ENCODE assay signal across 8 mouse cellular contexts in the genomic region with DNA sequence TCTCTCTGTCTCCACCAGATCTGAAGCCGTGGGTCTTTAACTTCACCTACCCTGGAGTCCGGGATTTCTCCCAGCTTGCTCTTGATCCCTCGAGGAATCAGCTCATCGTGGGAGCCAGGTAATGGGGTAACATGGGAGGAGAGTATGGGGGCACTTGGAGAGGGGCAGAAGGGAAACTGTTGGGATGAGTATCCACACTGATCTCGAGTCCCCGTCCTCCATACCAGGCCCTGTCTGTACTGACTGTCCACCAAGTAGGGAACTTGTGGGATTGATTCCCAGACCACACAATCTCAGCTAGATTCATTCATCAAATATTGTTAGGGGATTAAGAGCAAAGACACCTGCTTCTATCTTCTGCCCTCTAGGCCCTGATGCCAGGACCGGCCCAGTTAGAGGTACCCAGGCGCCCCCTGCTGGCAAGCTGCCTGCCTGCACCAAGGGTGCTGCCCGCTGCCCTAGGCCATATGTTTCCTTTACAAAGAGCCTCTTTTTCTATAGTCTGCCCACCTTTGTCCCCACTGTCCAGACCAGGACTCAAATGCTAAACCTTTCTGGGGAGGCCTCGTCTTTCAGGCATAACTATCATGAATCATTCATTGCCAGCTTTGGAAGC.
A peak's percentile ranks its signal among the peaks of the same experiment; 100 is the strongest.
DNase-seq lines count a peak whose midpoint lies in the region; ATAC-seq and TF ChIP-seq lines count a peak whose summit lies in the region.
"Had no signal": no experiment of that assay in that cellular context is flagged by ENCODE, and none has a peak within 500 bp of the region (broad histone marks: within the 10 kb centered on the region; RNA-seq: fewer than 3 reads in every experiment).

No protein-coding gene starts in this region.

- H3K27me3 ChIP-seq in intestine, embryonic 15.5 days (replicated peaks): no peaks in the 10 kb centered on the region
- H3K27me3 ChIP-seq in midbrain, embryonic 14.5 days (ENCODE audit: control insufficient read depth, insufficient read depth, low read length): no peaks in the 10 kb centered on the region
- H3K27me3 ChIP-seq: liver, embryonic 15.5 days had no signal

- H3K36me3 ChIP-seq in intestine, embryonic 15.5 days: no peaks in the 10 kb centered on the region
- H3K36me3 ChIP-seq in midbrain, embryonic 14.5 days (ENCODE audit: control insufficient read depth, insufficient read depth, low read length): peaks cover 5% of the 10 kb centered on the region; the same call in 1 of the 2 replicates
- H3K36me3 ChIP-seq: liver, embryonic 15.5 days had no signal

- peak; percentile 98 for TF ChIP-seq CTCF in gastrocnemius, adult 2 months (IDR thresholded peaks at IDR 0.05)

- intact Hi-C loops in gastrocnemius, adult 2 months (cut with DNase I): loop anchor here (1.0 to 5.0 kb wide), 3 partner anchors 88 to 311 kb away; no protein-coding TSS in a partner anchor

- no peak overlapping the region for H3K27ac ChIP-seq in gastrocnemius, adult 2 months
- H3K27ac ChIP-seq in intestine, embryonic 15.5 days: no peak overlapping the region
- H3K27ac ChIP-seq in midbrain, embryonic 14.5 days (replicated peaks; ENCODE audit: low read depth, low read length): no peak overlapping the region
- H3K27ac ChIP-seq: liver, embryonic 15.5 days had no signal

- no peak overlapping the region for H3K4me2 ChIP-seq in intestine, embryonic 15.5 days (replicated peaks)
- no peak overlapping the region for H3K4me2 ChIP-seq in midbrain, embryonic 14.5 days (ENCODE audit: low read length)
- H3K4me2 ChIP-seq: liver, embryonic 15.5 days had no signal

- ATAC-seq in intestine, embryonic 15.5 days: peak; percentile 58
- ATAC-seq in midbrain, embryonic 14.5 days (ENCODE audit: low FRiP score, low TSS enrichment): peak; percentile 53; the same call in 1 of the 2 replicates

- H3K4me3 ChIP-seq in gastrocnemius, adult 2 months: no peak overlapping the region
- H3K4me3 ChIP-seq in intestine, embryonic 15.5 days (replicated peaks): no peak overlapping the region
- H3K4me3 ChIP-seq in midbrain, embryonic 14.5 days (replicated peaks; ENCODE audit: low read depth, low read length): no peak overlapping the region
- H3K4me3 ChIP-seq: liver, embryonic 15.5 days had no signal

- no peak overlapping the region for H3K9ac ChIP-seq in intestine, embryonic 15.5 days
- H3K9ac ChIP-seq in midbrain, embryonic 14.5 days (replicated peaks; ENCODE audit: low read length): no peak overlapping the region
- H3K9ac ChIP-seq: liver, embryonic 15.5 days had no signal

- peaks cover 14% of the 10 kb centered on the region; the same call in 1 of the 2 replicates for H3K4me1 ChIP-seq in intestine, embryonic 15.5 days (replicated peaks)
- H3K4me1 ChIP-seq in midbrain, embryonic 14.5 days (ENCODE audit: control insufficient read depth, insufficient read depth, low read length): peaks cover 18% of the 10 kb centered on the region
- H3K4me1 ChIP-seq: liver, embryonic 15.5 days had no signal

- whole genome bisulfite sequencing in intestine, embryonic 15.5 days: 43% methylated on average over 10 of the region's 10 CpGs
- WGBS in midbrain, embryonic 14.5 days: 36% methylated on average over 10 of the region's 10 CpGs

- peak; percentile 85 to 86 for DNase-seq in adrenal gland, adult 18-20 months (ENCODE audit: low spot score in 2 of 2)
- peak; percentile 95 to 97 for DNase-seq in cerebellum, postnatal 14 days
- peak; percentile 88 for DNase-seq in gastrocnemius, adult 2 months
- DNase-seq in left cerebral cortex, adult 8-10 months (ENCODE audit: low spot score in 2 of 2): peak; percentile 25 to 79
- peak; percentile 90 for DNase-seq in midbrain, embryonic 14.5 days
- peak; percentile 53 to 81 for DNase-seq in spleen, postnatal 10 days (ENCODE audit: low spot score in 2 of 2)

- H3K9me3 ChIP-seq in intestine, embryonic 15.5 days: no peaks in the 10 kb centered on the region
- no peaks in the 10 kb centered on the region for H3K9me3 ChIP-seq in midbrain, embryonic 14.5 days (ENCODE audit: control insufficient read depth, low read length)
- H3K9me3 ChIP-seq: liver, embryonic 15.5 days had no signal
